Mouse (Mus musculus) adrenal gland, postnatal 25 days (tissue): ENCODE results near the gene Adat1. TPM values are rescaled to one million over a fixed set of nuclear protein-coding genes. Genes with fewer than 3 reads are reported as not detected.

ENCODE experiments used
- DNase-seq: peaks from one replicate; pipeline ENCODE4 v3.0.0; 2021; ENCODE audit warnings: mixed read lengths
- long read RNA-seq: library from polyadenylated mRNA; stranded (forward); transcript quantifications from one replicate; pipeline ENCODE4 v2.0.0, GENCODE M21; 2021
- total RNA-seq: library from RNA; stranded (reverse); gene quantifications from 2 replicates; pipeline ENCODE4 v1.2.3, GENCODE M21; 2021

Gene Adat1
- 5.4 TPM in 2 replicates for total RNA-seq
- long read RNA-seq, partial matches to known transcripts = 1 of 12 reads
- long read RNA-seq, other reads (novel, unspliced or antisense) = 6 of 12 reads

GRCm38 (mm10) chr8:111992013-111992702 lies at the start of gene Adat1:
TSS of gene Adat1 (minus strand) at chr8:111992302.
- peak; percentile 86 for DNase-seq

DNA sequence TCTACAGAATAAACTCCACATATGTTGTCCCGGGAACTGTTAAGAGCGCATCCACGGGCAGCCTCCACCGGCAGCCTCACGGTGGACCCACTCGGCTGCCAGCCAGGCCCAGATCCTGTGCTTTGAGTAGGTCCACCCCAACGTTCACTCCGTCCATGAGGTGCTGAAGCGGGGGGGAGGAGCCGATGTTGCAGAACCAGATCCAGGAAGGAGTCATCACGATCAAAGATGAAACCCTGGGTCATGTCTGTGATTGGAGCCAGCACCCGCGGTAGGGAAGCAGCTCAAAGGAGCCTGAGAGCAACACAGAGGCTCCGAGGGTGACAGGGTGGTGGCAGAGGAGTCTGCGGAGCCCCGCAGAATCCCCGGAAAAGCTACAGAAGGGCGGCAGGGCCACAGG lies 45.4 kb upstream of the Adat1 start:
- DNase-seq = no peak

- no peak for DNase-seq
Observed at GRCm38 (mm10) chr8:112034603-112035002, 42.5 kb upstream of the Adat1 start.

DNA sequence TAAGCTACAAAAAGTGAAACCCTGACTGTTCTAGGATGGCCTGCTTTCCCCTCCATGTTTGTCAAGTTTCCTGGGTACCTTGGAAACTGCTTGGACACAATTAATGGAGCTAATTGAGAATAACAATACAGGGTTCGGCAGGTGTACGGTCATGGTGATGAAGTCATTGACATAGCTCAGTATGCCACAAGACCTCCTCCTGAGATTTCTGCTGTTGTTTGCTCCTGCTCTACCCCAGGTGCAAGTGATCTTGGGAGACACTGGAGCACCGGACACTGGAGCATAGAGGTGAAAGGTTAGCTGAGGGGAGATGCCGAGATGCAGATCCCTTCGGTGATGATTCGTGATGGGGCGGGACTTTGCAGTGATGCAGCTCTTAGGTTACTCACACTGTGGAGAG lies 41.0 kb upstream of the Adat1 start:
- no peak for DNase-seq

- no peak for DNase-seq
Observed at GRCm38 (mm10) chr8:112030663-112031062, 38.6 kb upstream of the Adat1 start.

DNA sequence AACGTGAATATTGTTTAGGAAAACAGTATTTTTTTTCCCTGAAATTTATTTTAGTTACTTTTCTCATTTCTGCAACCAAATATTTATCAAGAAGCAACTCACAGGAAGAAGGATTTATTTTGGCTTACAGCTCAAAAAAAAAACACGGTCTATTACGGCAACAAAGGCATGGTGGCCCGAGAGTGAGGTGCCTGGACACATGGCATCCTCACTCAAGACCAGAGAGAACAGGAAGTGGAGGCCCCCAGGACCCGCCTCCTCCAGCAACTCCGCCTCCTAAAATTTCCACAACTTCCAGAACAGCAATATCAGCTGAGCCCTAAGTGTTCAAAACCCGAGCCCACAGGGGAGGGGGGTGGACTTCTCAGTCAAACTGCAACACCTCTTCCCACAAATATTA lies 37.4 kb upstream of the Adat1 start:
- no peak for DNase-seq

GRCm38 (mm10) chr8:112014936-112015335 lies 22.8 kb upstream of the Adat1 start, which contains the start of gene Gm6793:
TSS of gene Gm6793 (minus strand) at chr8:112015036.
- no peak for DNase-seq

- peak; percentile 59 for DNase-seq
Observed at GRCm38 (mm10) chr8:112011816-112012242, 19.7 kb upstream of the Adat1 start.

DNA sequence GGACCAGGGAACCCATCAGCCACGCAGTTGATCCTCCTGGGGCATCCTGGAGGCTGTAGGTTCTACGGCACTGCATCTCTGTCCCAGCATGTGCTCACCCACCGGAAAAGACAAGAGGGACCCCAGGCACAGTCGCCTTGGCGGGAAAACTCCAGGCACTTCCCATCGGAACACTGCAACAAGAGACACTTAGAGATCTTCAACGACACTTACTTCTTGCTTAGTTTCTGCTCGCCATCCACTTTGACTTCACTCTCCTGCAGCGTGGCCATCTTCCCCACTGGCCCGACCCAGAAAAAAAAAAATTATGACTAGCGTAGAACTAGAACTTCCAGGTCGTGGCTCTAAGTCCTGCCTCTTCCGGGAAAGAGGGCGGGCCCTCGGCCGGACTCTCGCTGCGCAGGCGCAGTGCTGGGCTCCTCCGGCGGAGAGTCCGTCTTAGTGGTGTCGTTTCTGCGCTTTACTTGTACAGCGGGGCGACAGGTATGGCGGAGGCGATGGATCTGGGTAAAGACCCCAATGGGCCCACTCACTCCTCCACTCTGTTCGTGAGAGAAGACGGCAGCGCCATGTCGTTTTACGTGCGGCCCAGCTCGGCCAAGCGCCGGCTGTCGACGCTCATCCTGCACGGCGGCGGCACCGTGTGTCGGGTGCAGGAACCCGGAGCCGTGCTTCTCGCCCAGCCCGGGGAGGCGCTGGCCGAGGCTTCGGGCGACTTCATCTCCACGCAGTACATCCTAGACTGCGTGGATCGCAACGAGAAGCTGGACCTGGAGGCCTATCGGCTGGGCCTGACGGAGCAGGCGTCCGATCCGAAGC lies 19.1 kb upstream of the Adat1 start, which contains the start of the genes Kars and Terf2ip:
Gene Kars, minus strand, starts transcription at position 327 of the 819 bp plus-strand sequence.
Gene Terf2ip, plus strand, starts transcription at position 402 of the 819 bp plus-strand sequence.
- peak; percentile 95 for DNase-seq

- DNase-seq = no peak
Observed at GRCm38 (mm10) chr8:112009558-112009957, 17.5 kb upstream of the Adat1 start.

- DNase-seq = no peak
Observed at GRCm38 (mm10) chr8:112007669-112008068, 15.6 kb upstream of the Adat1 start.

DNA sequence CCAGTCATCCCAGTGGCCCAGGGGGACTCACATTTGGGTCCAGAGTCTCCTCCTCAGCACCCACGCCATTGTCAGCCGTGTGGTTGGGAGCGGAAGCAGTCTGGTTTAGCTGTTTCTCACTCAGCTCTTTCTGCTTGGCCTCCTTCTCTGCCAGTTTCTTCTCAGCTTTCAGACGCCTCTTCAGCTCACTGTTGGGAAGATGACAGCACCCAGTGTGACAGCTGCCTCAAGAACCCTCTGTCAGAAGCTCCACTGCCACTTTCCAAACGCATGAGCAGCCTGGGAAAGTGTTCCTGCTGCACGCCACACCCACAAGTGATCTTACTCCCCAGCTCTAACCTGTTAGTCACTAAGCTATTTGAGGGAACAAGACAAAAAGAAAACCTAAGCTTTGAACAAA lies 13.5 kb upstream of the Adat1 start:
- no peak for DNase-seq

DNA sequence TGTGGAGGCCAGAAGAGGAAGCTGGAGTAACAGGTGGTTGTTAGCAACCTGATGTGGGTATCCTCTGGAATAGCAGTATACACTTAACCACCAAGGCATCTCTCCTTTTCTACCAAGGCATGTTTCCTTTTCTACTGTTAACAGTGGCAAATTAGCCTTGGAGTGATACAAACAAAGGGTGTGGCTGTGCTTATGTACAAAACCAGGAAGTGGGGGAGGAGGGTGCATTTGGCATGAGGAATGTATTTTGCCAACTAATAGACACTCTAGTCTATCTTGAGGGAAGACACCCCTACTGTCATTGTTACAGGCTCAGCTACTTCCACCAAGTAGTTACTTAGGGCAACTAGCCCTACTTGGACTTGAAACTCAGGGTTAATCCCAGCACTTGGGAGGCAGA lies 12.7 kb upstream of the Adat1 start:
- DNase-seq = no peak

- no peak for DNase-seq
Observed at GRCm38 (mm10) chr8:111992703-111993039, 569 bp upstream of the Adat1 start.

- no peak for DNase-seq
Observed at GRCm38 (mm10) chr8:111991278-111991677, 824 bp downstream of the Adat1 start.

DNA sequence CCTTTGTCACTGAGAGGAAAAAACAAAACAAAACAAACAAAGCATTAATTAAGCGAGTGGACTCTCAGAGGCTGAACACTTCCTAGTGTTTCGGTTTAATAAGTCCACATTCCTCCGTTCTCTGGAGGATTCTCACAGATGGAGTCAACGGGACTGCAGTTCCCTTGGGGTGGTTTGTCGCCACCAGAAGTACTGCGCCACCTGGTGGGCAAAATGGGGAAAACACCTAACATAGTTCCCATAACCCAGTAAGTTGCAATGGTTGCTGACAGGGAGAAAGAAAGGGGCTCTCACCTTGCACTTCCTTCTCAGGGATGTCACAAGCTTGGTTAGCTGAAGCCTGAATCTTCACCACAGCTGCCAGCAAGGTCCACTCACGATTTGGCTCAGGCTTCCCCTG lies 2.2 kb downstream of the Adat1 start:
- peak; percentile 82 for DNase-seq

DNA sequence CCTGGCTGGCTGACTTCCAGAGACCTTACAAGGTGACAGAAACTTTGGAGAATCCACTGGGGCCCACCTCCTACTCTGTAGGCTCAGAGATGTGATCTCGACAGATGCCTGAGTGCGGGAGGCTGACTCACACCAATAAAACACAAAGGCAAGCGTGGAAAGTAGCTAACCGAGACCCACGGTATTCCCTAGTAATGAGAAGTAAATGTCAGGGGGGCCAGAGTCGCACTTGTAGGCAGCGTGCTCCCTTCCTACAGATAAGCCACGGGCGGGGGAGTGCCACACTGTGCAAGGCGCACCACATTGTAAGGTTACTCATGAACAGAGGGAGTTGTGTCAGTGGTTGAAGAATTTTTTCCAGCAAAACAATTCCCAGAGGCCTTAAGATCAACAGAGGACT lies 7.6 kb downstream of the Adat1 start:
- no peak for DNase-seq

- DNase-seq = no peak
Observed at GRCm38 (mm10) chr8:111982116-111982515, 10.0 kb downstream of the Adat1 start.

DNA sequence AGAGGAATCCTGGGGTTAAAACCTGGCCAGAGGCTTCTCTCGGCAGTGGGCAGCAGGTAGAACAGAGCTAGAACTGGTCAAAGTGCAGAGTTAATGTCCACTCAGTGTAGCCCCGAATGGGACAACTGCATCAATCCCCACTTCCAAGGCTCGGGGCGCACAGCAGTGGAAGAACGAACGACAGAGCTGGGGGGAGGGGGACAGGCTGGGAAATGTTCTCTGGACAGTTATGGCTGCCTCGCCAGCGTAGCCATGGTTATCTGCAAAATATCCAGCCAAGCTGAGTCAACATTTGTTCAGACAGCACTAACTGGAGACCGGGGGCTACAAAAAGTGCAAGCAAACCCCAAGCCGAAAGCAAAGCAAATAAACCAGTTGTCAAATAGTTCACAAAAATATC lies 14.0 kb downstream of the Adat1 start:
- DNase-seq = no peak

DNA sequence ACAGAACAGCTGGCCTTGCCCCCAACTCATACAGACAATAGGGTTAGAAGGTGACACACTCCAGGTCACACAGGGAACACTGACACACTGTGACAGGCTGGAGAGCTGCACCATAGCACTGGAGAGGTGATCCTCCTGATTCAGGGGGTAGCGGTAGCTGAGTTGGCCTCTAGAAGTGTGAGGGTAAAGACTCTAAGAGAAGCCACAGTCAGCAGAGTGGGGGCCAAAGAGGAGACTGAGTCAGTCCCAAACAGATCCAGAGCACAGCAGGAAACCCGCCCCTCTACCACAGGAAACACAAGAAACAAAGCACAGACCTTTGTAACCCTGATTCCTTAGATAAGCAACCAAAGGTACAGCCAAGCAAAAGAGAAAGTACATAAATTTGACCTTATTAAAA lies 15.8 kb downstream of the Adat1 start:
- no peak for DNase-seq

- DNase-seq = no peak
Observed at GRCm38 (mm10) chr8:111975706-111976105, 16.4 kb downstream of the Adat1 start.

DNA sequence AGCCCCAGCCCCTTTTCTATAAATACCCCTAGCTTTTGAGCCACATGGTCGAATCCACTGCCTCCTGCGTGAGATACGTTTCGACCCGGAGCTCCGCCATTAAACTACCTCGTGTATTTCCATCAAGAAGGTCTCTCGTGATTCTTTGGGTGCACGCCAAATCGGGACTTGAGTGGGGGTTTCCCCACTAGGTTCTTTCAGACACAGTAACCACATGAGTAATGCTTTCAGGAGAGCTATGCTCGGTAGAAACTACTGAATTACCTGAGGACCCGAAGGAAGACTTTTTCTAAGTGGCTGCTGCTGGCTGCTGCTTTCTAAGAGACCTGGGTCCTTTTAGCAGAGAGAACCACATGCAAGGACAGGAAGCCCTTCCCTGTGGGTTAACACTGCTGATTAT lies 18.0 kb downstream of the Adat1 start:
- no peak for DNase-seq

GRCm38 (mm10) chr8:111968991-111969390 lies 23.1 kb downstream of the Adat1 start:
- DNase-seq = no peak
